Mouse (Mus musculus): ENCODE data around the gene Slc25a3.

Gene Slc25a3

DNA sequence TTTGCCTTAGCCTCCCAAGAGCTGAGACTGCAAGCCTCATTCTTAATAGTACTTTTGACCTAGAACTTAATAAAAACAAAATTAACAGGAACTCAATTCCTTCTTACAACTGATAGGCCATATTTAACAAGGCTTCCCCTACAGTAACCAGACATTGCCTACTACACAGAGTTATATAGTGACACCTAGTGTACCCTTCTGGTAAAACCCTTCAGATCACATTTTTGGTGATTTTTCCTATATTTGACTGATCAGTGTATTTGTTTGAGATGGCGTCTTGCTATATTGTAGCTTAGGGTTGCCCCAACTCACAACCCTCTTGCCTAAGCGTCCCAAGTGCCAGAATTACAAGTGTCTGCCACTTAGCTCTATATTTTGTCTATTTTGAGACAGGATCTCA is 17.7 kb upstream of the Slc25a3 start:
- peak in 1 of 2 experiments; percentile 65 for DNase-seq

DNA sequence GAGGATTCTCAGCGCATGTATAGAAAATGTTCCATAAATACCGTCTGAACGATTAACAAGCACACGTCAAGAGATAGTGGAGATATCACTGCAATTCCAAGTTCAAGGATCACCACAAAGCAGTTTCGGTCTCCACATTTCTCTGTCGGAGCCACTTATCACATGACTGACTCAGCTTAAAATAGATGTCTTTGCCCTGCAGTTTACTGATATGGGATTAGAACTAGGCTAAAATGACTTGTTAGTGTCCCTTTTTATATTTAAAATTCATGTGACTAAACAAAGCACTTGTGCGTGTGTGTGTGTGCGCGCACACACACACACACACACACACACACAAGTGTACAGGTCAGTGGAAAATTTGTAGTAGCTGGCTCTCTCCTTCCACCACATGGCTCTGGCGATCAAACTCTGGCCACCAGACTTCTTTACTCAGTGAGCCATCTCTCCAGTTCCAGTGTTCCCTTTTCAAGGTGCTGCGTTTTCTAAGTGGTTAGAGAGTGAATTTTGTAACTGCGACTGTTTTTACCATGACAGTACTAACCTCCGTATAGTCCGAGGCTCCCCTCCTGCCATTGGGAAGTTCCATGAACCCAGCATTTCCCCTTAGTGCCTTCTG is 15.4 kb upstream of the Slc25a3 start:
- DNase-seq, result no peak

DNA sequence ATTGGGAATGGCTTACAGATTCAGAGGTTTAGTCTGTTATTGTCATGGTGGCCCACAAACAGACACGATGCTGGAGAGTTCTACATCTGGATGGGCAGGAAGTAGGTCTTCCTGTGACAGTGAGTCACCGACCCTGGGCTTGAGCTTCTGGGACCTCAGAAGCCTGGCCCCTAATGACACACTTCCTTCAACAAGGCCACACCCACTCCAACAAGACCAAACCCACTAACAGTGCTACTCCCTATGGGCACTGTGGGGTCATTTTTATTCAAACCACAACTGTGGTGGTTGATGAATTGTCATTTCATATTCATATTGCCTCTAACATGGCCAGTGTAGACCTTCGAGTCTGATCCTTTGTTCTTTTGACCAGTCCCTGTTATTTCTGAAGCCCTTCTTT is 14.5 kb upstream of the Slc25a3 start:
- DNase-seq, result no peak

DNA sequence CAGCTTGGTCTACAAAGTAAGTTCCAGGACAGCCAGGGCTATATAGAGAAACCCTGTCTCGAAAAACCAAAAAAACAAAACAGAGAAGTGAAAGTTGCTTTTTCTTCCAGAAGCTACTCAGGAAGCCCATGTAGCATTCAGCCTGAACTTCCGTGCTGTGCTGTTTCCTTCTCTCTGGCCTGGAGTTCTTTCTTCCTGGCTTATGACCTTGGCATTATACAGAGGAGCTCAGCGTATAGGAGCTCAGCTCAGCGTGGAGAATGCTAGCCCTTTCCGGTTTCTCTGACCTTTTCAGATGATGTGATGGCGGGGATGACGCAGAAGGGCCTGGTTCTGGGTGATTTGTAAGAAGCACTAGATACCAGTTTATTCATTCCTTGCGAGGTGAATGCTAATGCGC is 13.5 kb upstream of the Slc25a3 start:
- no peak for DNase-seq

DNA sequence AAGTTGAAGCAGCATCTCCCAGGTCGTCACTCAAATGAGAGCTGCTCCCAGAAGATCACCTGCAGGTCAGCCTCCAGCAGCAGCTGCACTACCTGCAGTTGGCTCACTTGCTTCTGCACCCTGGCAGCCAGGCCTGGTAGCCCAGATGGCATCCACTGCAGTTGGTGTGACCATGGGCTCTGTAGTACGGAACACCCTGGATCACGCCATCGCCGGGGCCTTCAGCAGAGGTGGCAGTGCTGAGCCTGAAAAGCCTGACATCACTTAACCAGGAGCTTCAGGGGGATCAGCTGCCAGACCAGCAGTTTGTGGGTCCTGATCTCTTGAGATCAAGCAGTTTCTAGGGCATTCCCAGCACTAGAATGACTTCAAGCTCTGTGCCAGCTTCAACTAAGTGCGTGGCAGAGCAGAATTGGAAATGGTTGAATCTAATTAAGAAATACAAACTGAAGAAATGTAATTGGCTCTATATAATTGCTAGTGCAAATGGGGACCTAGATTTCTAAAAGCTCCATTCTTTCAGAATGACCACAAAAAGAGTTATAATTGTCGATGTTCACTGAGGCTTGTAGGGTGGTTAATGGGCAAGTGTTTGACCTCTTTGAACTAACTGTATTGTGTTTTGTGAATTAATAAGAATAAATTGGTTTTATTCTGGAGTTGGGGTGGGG is 11.6 kb upstream of the Slc25a3 start:
- DNase-seq, result no peak

DNA sequence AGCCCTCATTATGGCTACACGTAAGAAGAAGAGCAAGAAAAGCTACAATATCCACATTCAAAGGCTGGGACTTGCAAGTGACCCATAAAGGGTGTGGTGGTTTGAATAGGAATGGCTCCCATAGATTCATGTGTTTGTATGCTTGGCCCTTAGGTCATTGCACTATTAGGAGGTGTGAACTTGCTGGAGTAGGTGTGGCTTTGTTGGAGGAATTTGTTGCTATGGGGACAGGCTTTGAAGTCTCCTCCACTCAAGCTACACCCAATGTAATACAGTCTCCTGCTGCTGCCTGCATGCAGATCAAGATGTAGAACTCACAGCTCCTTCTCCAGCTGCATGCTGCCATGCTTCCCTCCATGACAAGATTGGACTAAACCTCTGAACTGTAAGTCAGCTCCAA is 7.7 kb upstream of the Slc25a3 start:
- DNase-seq, result no peak

DNA sequence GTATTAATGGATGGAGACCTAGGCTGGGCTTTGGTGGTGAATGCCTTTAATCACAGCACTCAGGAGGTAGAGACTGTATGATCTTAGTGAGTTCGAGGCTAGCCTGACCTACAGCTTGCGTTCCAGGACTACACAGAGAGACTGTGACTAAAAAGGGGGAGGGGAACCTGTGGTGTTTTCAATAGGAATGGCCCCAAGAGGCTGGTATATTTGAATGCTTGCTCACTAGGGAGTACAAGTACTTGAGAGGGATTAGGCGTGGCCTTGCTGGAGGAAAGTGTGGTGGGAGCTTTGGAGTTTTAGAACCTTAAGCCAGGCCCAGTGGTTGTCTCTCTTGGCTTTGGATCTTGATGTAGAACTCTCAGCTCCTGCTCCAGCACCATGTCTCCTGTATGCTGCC is 6.9 kb upstream of the Slc25a3 start:
- no peak for DNase-seq

DNA sequence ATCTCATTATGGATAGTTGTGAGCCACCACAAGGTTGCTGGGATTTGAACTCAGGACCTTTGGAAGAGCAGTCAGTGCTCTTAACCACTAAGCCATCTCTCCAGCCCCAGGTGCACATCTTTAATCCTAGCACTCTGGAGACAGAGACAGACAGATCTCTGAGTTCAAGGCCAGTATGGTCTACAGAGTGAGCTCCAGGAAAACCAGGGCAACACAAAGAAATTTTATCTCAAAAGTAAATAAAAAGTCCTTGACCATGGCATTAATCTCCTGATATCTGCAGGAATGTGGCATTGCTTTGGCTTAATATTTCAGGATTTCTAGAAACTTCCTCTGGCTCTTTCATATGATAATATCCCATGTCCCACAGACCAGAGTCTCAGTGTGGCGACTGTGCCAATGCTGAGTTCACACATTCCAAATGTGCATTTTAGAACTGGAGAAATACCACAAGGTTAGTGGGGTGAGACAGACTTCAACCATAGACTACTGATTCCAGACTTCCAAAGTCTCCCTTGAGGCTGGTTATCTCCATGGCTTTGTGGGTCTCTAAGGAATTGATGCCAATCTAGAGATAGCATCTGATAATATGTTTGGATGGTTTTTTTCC is 4.8 kb upstream of the Slc25a3 start:
- DNase-seq, result no peak

DNA sequence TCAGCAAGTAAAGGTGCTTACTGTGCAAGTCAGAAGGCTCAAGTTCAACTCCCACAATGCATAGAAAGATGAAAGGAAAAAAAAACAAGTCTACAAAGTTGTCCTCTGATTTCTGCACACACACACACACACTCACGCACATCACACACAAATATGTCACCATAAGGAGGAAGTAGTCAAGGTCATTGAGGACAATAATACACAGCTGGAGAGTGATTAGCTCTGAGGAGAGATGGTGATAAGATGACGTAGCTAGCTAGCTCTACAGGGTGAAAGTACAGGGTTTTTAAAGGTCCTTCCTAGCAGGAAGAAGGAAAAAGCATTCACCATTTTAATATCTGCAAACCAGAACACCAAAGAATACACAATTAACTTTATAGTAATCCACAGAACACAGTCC is 3.5 kb upstream of the Slc25a3 start:
- DNase-seq, result no peak

DNA sequence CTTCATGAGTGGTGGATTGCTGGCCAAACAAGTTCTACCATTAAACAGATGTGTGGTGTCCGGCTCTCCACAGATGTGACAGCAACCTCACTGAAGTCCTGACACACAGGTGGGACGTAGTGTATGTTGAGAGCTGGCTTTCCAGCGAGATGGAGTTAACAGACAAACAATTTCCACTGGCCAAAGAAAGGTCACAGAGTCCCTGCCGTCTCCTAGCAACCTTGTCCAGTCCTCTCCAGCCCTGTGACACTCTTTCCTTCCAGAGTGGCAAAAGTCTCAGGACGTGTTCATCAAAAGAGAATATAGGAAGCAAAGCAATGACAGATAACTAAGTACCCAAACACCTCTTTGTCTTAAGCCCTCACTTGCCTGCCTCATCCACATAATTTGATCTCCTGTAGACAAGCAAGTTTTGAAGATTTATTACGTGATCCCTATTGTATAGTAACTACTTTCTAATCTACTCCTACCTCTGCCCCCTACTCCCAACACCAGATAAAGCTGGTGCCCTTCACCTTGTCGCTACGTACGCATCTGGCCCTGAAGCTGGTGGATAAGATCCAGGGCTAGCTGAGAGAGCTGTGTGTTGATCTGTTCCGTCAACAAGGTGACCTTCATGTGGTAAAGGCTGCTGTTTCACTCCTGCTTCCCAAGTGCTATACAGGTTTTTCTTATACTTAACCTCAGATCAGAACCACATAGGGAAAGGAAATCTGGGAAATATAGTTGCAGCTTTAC is 2.9 kb upstream of the Slc25a3 start:
- DNase-seq, result no peak

DNA sequence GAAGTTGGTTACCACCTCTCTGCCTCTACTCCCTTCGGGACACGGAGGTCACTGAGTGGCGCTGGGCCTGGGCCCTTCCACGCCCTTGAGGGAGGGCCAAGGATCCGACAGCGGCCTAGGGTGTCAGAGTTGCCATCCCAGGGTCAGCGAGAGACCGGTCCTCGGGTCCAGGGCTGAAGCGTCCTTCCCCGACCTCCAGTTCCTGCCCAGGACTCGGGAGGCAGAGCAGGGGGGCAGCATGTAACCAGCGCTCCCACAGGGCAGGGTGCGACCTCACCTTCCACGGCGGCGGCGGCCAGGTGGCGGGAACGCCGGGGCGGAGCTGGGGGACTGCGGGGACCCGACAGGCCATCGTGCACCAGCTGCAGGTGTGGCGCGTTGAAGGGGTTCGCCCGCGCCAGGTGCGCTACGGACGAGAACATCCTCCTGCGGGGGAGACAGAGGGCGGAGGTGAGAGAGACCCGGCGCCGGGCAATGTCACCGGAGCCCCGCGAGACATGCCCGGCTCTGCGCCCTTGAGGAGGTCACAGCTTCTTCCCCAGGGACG is 505 bp downstream of the Slc25a3 start:
- no peak for DNase-seq

DNA sequence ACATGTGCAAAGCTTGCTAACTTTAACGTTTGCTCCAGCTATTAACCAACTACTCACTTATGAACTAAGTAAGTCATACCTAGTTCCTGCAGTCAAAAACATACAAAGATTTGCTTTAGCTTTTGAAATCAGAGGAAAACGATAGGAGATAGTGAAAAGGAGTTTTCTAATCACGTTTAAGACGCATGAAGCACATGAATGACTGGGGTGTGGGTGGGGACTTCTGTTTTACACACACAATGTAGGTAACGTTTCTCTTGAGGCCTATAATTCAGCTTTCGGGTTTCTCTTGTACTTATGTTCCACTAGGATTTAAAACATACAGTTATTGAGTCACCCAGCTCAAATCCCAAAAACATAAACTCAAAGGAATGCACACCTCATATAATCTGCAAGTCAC is 1.2 kb downstream of the Slc25a3 start:
- DNase-seq, result no peak

DNA sequence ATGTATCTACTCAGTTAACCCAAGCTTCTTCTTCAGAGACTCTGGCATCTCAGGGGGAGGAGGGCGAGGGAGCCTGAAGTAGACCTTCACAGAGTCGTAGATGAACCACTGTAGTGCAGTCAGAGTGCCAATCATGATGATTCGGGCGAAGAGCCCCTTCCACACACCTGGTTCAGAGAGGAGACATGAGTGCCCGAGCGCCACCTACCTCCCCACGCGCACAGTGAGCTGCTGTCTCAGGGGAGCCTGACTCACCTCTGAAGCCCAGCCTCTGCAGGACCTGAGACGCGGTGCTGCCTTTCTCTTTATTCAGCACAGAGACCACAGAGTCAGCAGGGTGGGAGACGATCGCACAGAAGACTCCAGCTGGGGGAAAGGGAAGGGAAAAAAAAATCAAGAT is 6.9 kb downstream of the Slc25a3 start:
- DNase-seq, result no peak

DNA sequence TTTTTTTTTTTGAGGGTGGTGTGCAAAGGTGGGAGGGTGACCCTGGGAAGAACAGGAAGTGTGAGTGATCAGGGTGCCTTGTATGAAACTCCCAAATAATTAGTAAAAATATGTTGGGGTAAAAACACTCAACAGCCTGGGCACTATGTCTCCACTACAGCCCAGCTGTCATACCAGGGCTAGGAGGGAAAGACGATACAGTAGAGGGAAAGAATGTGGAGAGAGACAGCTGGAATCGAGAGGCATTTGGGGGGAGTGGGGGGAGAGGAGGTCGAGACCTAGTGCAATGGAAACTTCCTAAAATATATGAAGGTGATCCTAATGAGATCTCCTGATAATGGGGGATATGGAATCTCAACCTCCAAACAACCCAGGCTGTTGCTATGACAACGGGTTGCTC is 14.0 kb downstream of the Slc25a3 start:
- no peak for DNase-seq

DNA sequence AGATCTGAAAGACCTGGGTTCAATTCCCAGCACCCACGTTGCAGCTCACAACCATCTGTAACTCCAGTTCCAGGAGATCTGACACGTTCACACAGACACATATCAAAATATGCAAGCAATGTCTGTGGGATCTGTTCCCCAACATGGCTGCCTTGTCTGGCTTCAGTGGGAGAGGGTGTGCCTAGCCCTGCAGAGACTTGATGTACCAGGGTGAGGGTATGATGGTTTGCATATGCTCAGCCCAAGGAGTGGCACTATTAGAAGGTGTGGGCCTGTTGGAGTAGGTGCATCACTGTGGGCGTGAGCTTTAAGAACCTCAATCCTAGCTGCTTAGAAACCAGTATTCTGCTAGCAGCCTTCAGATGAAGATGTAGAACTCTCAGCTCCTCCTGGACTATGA is 17.9 kb downstream of the Slc25a3 start:
- no peak for DNase-seq

DNA sequence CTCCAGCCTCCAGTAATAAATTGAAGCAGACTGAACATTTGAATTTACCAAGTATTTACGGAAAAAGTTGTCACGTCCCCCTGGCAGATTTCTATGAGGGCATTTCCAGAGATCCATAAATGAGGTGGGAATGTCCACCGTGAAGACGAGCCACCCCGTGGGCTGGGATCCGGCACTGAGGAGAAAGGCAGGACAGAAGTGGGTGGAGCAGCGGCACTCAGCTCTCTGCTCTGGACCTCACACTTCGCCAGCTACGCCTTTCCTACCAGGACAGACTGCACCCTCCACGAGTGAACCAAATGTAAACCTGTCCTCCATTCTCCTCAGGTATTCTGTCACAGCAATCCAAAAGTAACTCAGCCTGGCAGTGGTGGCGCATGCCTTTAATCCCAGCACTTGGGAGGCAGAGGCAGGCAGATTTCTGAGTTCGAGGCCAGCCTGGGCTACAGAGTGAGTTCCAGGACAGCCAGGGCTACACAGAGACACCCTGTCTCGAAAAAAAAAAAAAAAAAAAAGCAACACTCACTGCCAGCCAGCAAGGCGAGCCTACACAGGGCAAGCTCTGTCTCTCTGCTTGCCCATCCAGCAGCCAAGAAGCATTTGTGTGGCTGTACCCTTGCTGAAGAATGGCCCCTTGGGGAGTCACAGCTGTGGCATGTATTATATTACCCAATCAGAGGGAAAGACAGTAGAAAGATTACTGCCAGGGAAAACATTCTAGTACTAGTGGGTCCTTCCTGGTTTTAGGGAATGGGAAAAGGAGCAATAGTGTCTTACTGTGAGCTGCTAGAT is 20.9 kb downstream of the Slc25a3 start:
- DNase-seq, result no peak

DNA sequence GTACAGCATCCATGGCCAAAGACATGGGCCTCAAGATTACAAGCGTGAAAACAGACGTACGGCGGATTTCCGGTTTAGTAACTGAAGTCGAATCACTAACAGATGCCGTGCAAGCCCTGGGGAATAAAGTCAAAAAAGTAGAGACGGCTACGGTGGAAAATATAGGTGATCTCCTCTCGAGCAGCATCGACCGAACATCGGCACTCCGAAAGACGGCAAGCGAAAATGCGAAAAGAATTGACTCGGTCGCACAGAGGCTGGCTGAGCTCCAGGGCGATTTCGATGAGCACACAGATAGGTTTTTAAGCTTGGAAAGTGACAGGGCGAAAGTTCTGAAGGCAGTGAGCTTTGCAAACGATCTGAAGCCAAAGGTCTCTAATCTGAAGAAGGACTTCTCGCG is 21.9 kb downstream of the Slc25a3 start:
- no peak for DNase-seq

DNA sequence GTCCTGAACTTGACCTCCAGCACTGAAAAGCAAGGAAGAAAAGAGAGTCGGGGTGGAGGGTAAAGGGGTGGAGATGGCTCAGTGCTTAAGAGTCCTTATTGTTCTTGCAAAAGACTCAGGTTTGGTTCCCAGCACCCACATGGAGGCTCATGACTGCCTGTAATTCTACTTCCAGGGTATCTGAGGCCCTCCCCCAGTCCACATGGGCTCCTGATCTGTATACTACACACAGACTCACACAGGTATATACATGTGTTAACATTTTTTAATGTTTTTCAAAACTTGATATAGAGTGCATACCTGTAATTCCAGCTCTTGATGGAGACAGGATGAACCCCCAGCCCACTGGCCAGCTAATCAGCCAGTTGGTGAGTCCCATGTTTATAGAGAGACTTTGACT is 23.8 kb downstream of the Slc25a3 start:
- no peak for DNase-seq

DNA sequence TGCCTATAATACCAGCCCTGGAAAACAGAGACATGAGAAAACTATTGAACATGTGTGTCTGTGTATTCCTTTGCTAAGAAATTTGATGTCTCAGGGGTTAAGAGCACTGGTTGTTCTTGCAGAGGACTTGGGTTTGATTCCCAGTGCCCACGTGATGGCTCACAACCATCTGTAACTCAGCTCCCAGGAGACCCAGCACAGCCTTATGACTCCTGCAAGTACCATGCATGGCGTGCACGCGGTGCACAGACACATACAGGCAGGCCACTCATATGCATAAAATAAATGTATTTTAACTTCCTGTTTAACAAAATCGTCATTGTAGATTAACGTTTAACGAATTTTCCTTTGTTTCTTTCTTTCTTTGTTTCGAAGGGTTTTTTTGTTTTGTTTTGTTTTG is 25.8 kb downstream of the Slc25a3 start:
- DNase-seq, result no peak

DNA sequence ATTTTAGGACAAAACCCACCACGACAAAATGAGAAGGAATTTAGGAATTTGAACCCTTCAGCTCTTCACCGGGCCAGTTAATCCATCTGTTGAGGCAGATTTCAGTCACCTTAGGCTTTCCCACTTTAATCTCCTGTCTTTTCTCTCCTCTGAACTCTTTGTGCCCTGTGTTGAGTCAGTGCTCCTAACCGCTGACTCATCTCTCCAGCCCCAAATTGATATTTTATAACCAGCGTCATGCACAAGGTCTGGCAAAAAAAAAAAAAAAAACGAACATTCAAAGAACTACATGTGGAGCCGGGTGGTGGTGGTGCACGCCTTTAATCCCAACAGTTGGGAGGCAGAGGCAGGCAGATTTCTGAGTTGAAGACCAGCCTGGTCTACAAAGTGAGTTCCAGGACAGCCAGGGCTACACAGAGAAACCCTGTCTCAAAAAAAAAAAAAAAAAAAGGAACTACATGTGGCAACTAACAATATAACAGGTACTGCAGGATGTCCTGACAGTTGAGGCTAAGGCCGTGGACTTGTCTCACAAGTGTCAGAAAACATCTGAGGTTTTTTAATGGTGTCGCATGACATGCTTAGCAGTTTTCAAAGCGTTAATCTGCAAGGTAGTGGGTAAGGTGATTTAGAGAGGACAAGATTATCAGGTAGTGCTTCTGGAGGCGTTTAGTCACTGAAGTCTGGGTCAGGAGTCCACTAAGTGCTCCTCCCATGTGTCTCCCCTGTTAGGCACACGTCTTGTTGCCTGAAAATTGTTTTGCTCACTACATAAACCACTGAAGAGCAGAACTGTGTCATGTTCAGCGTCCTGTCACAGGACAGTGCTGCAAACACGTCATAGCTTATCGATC is 29.4 kb downstream of the Slc25a3 start:
- DNase-seq, result no peak

DNA sequence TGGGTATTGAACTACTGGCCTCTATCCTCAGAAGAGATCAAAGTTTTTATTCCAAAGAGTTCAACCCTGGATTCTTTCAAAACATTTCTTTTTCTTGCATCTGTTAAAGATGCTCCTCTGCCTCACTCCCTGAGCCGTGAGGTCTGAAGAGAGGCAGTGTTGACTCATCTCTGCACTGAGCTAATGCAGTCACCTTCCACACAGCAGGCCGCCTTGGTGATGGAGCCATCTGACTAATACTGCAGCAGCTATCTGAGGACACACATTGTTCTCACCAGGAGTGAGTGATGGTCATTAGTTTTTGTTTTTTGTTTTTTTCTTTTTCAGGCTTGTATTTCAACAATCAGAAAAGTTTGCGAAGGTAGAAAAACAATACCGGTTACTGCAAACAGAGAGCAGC is 31.0 kb downstream of the Slc25a3 start:
- DNase-seq, result no peak

DNA sequence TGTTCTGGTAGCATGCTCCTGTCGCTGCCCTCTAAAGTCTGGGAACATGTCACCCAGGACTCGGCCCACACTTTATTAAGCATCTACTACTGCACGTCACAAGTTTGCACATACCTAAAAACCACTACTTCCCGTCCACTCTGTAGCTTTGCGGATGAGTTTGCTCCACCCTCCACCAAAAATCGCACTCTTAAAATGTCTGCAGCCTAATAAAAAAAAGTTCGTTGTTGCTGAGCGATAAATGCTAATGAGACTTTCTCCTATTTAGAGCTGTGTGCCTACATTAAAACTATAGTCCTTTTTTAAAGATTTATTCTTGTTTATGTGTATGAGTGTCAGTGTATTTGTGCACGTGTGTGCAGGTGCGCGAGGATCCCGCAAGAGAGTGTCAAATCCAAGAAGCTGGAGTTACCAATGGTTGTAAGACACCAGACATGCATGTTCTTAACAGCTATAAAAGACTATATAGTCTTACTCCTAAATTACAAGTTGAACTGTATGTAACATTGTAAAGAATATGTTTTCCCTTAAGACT is 40.4 kb downstream of the Slc25a3 start:
- no peak for DNase-seq
